Mouse (Mus musculus): ENCODE data around the gene Ankrd50. TPM values are rescaled to one million over a fixed set of nuclear protein-coding genes. Genes with fewer than 3 reads are reported as not detected.

Gene Ankrd50
- polyA plus RNA-seq, 1 experiment from 2014 or later = 18.2 TPM

GRCm38 (mm10) chr3:38471516-38471915 is 13.1 kb downstream of the Ankrd50 start:
- peaks cover 24% of the 10 kb centered on the region; the same call in 1 of the 2 replicates for H3K4me1 ChIP-seq (ENCODE audit: insufficient read depth, low read length)
- no peaks in the 10 kb centered on the region for H3K27me3 ChIP-seq (ENCODE audit: insufficient read depth, low read length)
- H3K9ac ChIP-seq (replicated peaks; ENCODE audit: low read length) = no peak overlapping the region
- no peak for ATAC-seq (ENCODE audit: low FRiP score, low TSS enrichment)
- peaks cover 10% of the 10 kb centered on the region; the same call in 1 of the 2 replicates for H3K36me3 ChIP-seq (ENCODE audit: insufficient read depth, low read length)
- H3K4me3 ChIP-seq (ENCODE audit: low read length) = no peak overlapping the region
- no peak overlapping the region for H3K27ac ChIP-seq (ENCODE audit: low read length)
- no peaks in the 10 kb centered on the region for H3K9me3 ChIP-seq (ENCODE audit: low read length)
- no peak overlapping the region for H3K4me2 ChIP-seq (replicated peaks; ENCODE audit: low read depth, low read length)

- Histone ChIP-seq H3K36me3 (ENCODE audit: insufficient read depth, low read length) (peaks cover 14% of the 10 kb centered on the region), H3K27ac (ENCODE audit: low read length) (no peak overlapping the region), H3K27me3 (ENCODE audit: insufficient read depth, low read length) (no peaks in the 10 kb centered on the region), H3K4me3 (ENCODE audit: low read length) (no peak overlapping the region), H3K9me3 (ENCODE audit: low read length) (no peaks in the 10 kb centered on the region), H3K4me2 (replicated peaks; ENCODE audit: low read depth, low read length) (no peak overlapping the region), H3K9ac (replicated peaks; ENCODE audit: low read length) (no peak overlapping the region), H3K4me1 (ENCODE audit: insufficient read depth, low read length) (no peaks in the 10 kb centered on the region)
- WGBS = 87% methylated on average over 8 of the region's 8 CpGs
- no peak for ATAC-seq (ENCODE audit: low FRiP score, low TSS enrichment)
Observed at GRCm38 (mm10) chr3:38468131-38468530, 16.5 kb downstream of the Ankrd50 start.

- Histone ChIP-seq H3K27me3 (ENCODE audit: insufficient read depth, low read length) (no peaks in the 10 kb centered on the region), H3K9ac (replicated peaks; ENCODE audit: low read length) (no peak overlapping the region), H3K36me3 (ENCODE audit: insufficient read depth, low read length) (peaks cover 26% of the 10 kb centered on the region), H3K4me3 (ENCODE audit: low read length) (no peak overlapping the region), H3K27ac (ENCODE audit: low read length) (no peak overlapping the region), H3K4me2 (replicated peaks; ENCODE audit: low read depth, low read length) (no peak overlapping the region), H3K4me1 (ENCODE audit: insufficient read depth, low read length) (no peaks in the 10 kb centered on the region), H3K9me3 (ENCODE audit: low read length) (no peaks in the 10 kb centered on the region)
- no peak for ATAC-seq (ENCODE audit: low FRiP score, low TSS enrichment)
- WGBS = 82% methylated on average over 8 of the region's 8 CpGs
Observed at GRCm38 (mm10) chr3:38466880-38467405, 17.7 kb downstream of the Ankrd50 start.

GRCm38 (mm10) chr3:38466139-38466538 is 18.5 kb downstream of the Ankrd50 start:
- Histone ChIP-seq H3K4me1 (ENCODE audit: insufficient read depth, low read length) (no peaks in the 10 kb centered on the region), H3K27ac (ENCODE audit: low read length) (no peak overlapping the region), H3K9ac (replicated peaks; ENCODE audit: low read length) (no peak overlapping the region), H3K27me3 (ENCODE audit: insufficient read depth, low read length) (no peaks in the 10 kb centered on the region), H3K36me3 (ENCODE audit: insufficient read depth, low read length) (peaks cover 30% of the 10 kb centered on the region), H3K9me3 (ENCODE audit: low read length) (no peaks in the 10 kb centered on the region), H3K4me3 (ENCODE audit: low read length) (no peak overlapping the region), H3K4me2 (replicated peaks; ENCODE audit: low read depth, low read length) (no peak overlapping the region)
- ATAC-seq (ENCODE audit: low FRiP score, low TSS enrichment) = no peak
- WGBS = 97% methylated on average over 5 of the region's 5 CpGs

- 92% methylated on average over 2 of the region's 2 CpGs for WGBS
- Histone ChIP-seq H3K4me3 (ENCODE audit: low read length) (no peak overlapping the region), H3K4me2 (replicated peaks; ENCODE audit: low read depth, low read length) (no peak overlapping the region), H3K9ac (replicated peaks; ENCODE audit: low read length) (no peak overlapping the region), H3K27me3 (ENCODE audit: insufficient read depth, low read length) (no peaks in the 10 kb centered on the region), H3K4me1 (ENCODE audit: insufficient read depth, low read length) (no peaks in the 10 kb centered on the region), H3K27ac (ENCODE audit: low read length) (no peak overlapping the region), H3K36me3 (ENCODE audit: insufficient read depth, low read length) (peaks cover 37% of the 10 kb centered on the region), H3K9me3 (ENCODE audit: low read length) (no peaks in the 10 kb centered on the region)
- no peak for ATAC-seq (ENCODE audit: low FRiP score, low TSS enrichment)
Observed at GRCm38 (mm10) chr3:38463149-38463548, 21.5 kb downstream of the Ankrd50 start.

GRCm38 (mm10) chr3:38461742-38462141 is 22.9 kb downstream of the Ankrd50 start:
- Histone ChIP-seq H3K9ac (replicated peaks; ENCODE audit: low read length) (no peak overlapping the region), H3K27ac (ENCODE audit: low read length) (no peak overlapping the region), H3K9me3 (ENCODE audit: low read length) (no peaks in the 10 kb centered on the region), H3K36me3 (ENCODE audit: insufficient read depth, low read length) (peaks cover 45% of the 10 kb centered on the region), H3K4me2 (replicated peaks; ENCODE audit: low read depth, low read length) (no peak overlapping the region), H3K27me3 (ENCODE audit: insufficient read depth, low read length) (no peaks in the 10 kb centered on the region), H3K4me1 (ENCODE audit: insufficient read depth, low read length) (no peaks in the 10 kb centered on the region), H3K4me3 (ENCODE audit: low read length) (no peak overlapping the region)
- no peak for ATAC-seq (ENCODE audit: low FRiP score, low TSS enrichment)
- WGBS = 77% methylated on average over 2 of the region's 2 CpGs

GRCm38 (mm10) chr3:38460250-38460624 is 24.4 kb downstream of the Ankrd50 start:
- Histone ChIP-seq H3K9me3 (ENCODE audit: low read length) (no peaks in the 10 kb centered on the region), H3K36me3 (ENCODE audit: insufficient read depth, low read length) (peaks cover 60% of the 10 kb centered on the region), H3K27me3 (ENCODE audit: insufficient read depth, low read length) (no peaks in the 10 kb centered on the region), H3K4me2 (replicated peaks; ENCODE audit: low read depth, low read length) (no peak overlapping the region), H3K4me3 (ENCODE audit: low read length) (no peak overlapping the region), H3K4me1 (ENCODE audit: insufficient read depth, low read length) (no peaks in the 10 kb centered on the region), H3K27ac (ENCODE audit: low read length) (no peak overlapping the region), H3K9ac (replicated peaks; ENCODE audit: low read length) (no peak overlapping the region)
- 82% methylated on average over 4 of the region's 4 CpGs for WGBS
- no peak for ATAC-seq (ENCODE audit: low FRiP score, low TSS enrichment)

- no peaks in the 10 kb centered on the region for H3K4me1 ChIP-seq (ENCODE audit: insufficient read depth, low read length)
- no peak overlapping the region for H3K27ac ChIP-seq (ENCODE audit: low read length)
- H3K4me2 ChIP-seq (replicated peaks; ENCODE audit: low read depth, low read length) = no peak overlapping the region
- WGBS = 59% methylated on average over 5 of the region's 5 CpGs
- no peaks in the 10 kb centered on the region for H3K27me3 ChIP-seq (ENCODE audit: insufficient read depth, low read length)
- no peaks in the 10 kb centered on the region for H3K9me3 ChIP-seq (ENCODE audit: low read length)
- H3K4me3 ChIP-seq (ENCODE audit: low read length) = no peak overlapping the region
- H3K36me3 ChIP-seq (ENCODE audit: insufficient read depth, low read length) = peaks cover 66% of the 10 kb centered on the region
- ATAC-seq (ENCODE audit: low FRiP score, low TSS enrichment) = no peak
- H3K9ac ChIP-seq (replicated peaks; ENCODE audit: low read length) = no peak overlapping the region
Observed at GRCm38 (mm10) chr3:38459507-38460249, 25.0 kb downstream of the Ankrd50 start.

- no peaks in the 10 kb centered on the region for H3K9me3 ChIP-seq (ENCODE audit: low read length)
- no peak overlapping the region for H3K4me2 ChIP-seq (replicated peaks; ENCODE audit: low read depth, low read length)
- H3K27me3 ChIP-seq (ENCODE audit: insufficient read depth, low read length) = no peaks in the 10 kb centered on the region
- no peak overlapping the region for H3K9ac ChIP-seq (replicated peaks; ENCODE audit: low read length)
- no peak overlapping the region for H3K27ac ChIP-seq (ENCODE audit: low read length)
- WGBS = 95% methylated on average over 14 of the region's 14 CpGs
- peaks cover 64% of the 10 kb centered on the region for H3K36me3 ChIP-seq (ENCODE audit: insufficient read depth, low read length)
- H3K4me1 ChIP-seq (ENCODE audit: insufficient read depth, low read length) = no peaks in the 10 kb centered on the region
- H3K4me3 ChIP-seq (ENCODE audit: low read length) = no peak overlapping the region
- no peak for ATAC-seq (ENCODE audit: low FRiP score, low TSS enrichment)
Observed at GRCm38 (mm10) chr3:38457041-38457440, 27.6 kb downstream of the Ankrd50 start.

GRCm38 (mm10) chr3:38452199-38452598 is 32.4 kb downstream of the Ankrd50 start:
- Histone ChIP-seq H3K36me3 (ENCODE audit: insufficient read depth, low read length) (peaks cover 58% of the 10 kb centered on the region), H3K9me3 (ENCODE audit: low read length) (peaks cover 4% of the 10 kb centered on the region; the same call in 1 of the 2 replicates), H3K4me2 (replicated peaks; ENCODE audit: low read depth, low read length) (no peak overlapping the region), H3K9ac (replicated peaks; ENCODE audit: low read length) (no peak overlapping the region), H3K27ac (ENCODE audit: low read length) (no peak overlapping the region), H3K4me3 (ENCODE audit: low read length) (no peak overlapping the region), H3K27me3 (ENCODE audit: insufficient read depth, low read length) (no peaks in the 10 kb centered on the region), H3K4me1 (ENCODE audit: insufficient read depth, low read length) (no peaks in the 10 kb centered on the region)
- ATAC-seq (ENCODE audit: low FRiP score, low TSS enrichment) = no peak
- 87% methylated on average over 9 of the region's 9 CpGs for WGBS
